Mouse (Mus musculus): ENCODE results near the gene Fgf11. TPM values are rescaled to one million over a fixed set of nuclear protein-coding genes. Genes with fewer than 3 reads are reported as not detected.
A peak's percentile ranks its signal among the peaks of the same experiment; 100 is the strongest.

Fgf11 gene
- polyA plus RNA-seq, 1 experiment from 2014 or later: 2.0 TPM

DNA sequence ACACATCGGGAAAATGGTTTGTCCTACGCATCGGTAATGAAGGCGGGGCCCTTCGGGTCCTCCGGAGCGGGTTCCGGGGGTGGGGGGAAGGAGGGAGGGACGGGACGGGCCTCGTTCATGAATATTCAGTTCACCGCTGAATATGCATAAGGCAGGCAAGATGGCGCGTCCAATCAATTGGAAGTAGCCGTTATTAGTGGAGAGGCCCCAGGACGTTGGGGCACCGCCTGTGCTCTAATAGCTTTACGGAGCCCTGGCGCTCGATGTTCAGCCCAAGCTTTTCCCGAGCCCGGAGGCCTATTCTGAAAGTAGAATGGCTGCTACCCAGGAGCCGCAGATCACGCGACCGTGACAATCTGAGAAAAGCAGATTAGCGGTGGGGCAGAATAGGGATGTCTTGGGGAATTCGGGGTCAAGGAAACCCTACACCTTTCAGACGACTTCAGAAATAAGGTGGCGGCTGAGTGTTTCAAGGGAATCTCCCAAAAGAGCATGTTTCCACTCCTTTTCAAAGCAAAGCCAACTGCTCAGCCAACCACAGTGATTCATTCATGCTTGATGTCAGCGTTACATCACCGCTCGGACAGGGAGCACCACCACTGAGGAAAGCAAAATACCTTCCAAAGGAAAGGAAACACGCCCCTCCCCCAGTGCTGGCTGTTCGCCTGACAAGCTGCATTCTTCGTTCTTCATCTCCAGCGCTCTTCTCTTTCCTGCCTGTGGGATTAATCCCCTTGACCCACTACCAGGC lies 42.5 kb downstream of the Fgf11 start:
- under 1% methylated on average over 37 of the region's 37 CpGs for WGBS
- H3K4me1 ChIP-seq (ENCODE audit: control insufficient read depth in 2 of 2, insufficient read depth in 2 of 2, low read length in 2 of 2): peaks cover 6 to 37% of the 10 kb centered on the region in 2 experiments
- peak overlapping the region; percentile 81 for H3K4me2 ChIP-seq (ENCODE audit: low read length)
- ATAC-seq (ENCODE audit: insufficient number of reproducible peaks, insufficient read depth, low FRiP score, low read depth): peak; percentile 88
- no peaks in the 10 kb centered on the region for H3K36me3 ChIP-seq (ENCODE audit: control insufficient read depth, insufficient read depth, low read length)
- H3K9me3 ChIP-seq (ENCODE audit: control insufficient read depth, low read length): no peaks in the 10 kb centered on the region
- peak overlapping the region; percentile 95 to 100 for H3K27ac ChIP-seq (replicated peaks in 1 of 2; ENCODE audit: control insufficient read depth in 1 of 2, insufficient read depth in 1 of 2, low read depth in 2 of 2, low read length in 2 of 2)
- H3K9ac ChIP-seq (ENCODE audit: low read length): peak overlapping the region; percentile 84
- no peaks in the 10 kb centered on the region for H3K27me3 ChIP-seq (ENCODE audit: control insufficient read depth, insufficient read depth, low read length)
- peak overlapping the region; percentile 51 to 82 for H3K4me3 ChIP-seq (ENCODE audit: control insufficient read depth in 1 of 2, insufficient read depth in 1 of 2, low read depth in 1 of 2, low read length in 2 of 2)

DNA sequence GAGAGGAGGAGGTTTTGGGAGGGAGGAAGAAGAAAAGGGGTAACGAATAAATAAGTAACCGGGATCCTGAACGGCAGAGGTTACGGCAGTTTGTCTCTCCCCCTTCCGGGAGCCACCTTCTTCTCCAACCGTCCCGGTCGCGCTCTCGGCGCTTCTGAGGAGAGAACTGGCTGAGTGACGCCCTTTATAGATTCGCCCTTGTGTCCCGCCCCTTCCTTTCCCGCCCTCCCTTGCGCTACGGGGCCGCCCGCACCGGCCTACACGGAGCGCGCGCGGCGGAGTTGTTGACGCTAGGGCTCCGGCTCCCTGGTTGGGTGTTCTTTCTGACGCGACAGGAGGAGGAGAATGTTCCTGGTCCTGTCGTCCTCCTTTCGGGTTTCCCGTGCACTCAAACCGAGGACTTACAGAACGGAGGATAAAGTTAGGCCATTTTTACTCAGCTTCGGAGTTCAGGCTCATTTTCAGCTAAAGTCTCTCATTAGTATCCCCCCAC lies 43.1 kb downstream of the Fgf11 start, which contains the start of gene Polr2a:
TSS of gene Polr2a (minus strand) at position 160 of the 493 bp plus-strand sequence.
- no peaks in the 10 kb centered on the region for H3K36me3 ChIP-seq (ENCODE audit: control insufficient read depth, insufficient read depth, low read length)
- H3K9me3 ChIP-seq (ENCODE audit: control insufficient read depth, low read length): no peaks in the 10 kb centered on the region
- H3K27me3 ChIP-seq (ENCODE audit: control insufficient read depth, insufficient read depth, low read length): no peaks in the 10 kb centered on the region
- ATAC-seq (ENCODE audit: insufficient number of reproducible peaks, insufficient read depth, low FRiP score, low read depth): peak; percentile 96
- H3K4me2 ChIP-seq (ENCODE audit: low read length): peak within 1 kb of the TSS; percentile 81
- H3K9ac ChIP-seq (ENCODE audit: low read length): peak within 1 kb of the TSS; percentile 84
- H3K4me1 ChIP-seq (ENCODE audit: control insufficient read depth in 2 of 2, insufficient read depth in 2 of 2, low read length in 2 of 2): peaks cover 6 to 37% of the 10 kb centered on the region in 2 experiments
- H3K27ac ChIP-seq (replicated peaks in 1 of 2; ENCODE audit: control insufficient read depth in 1 of 2, insufficient read depth in 1 of 2, low read depth in 2 of 2, low read length in 2 of 2): peak within 1 kb of the TSS; percentile 95 to 100
- peak within 1 kb of the TSS; percentile 51 to 82 for H3K4me3 ChIP-seq (ENCODE audit: control insufficient read depth in 1 of 2, insufficient read depth in 1 of 2, low read depth in 1 of 2, low read length in 2 of 2)
- under 1% methylated on average over 34 of the region's 36 CpGs for WGBS

DNA sequence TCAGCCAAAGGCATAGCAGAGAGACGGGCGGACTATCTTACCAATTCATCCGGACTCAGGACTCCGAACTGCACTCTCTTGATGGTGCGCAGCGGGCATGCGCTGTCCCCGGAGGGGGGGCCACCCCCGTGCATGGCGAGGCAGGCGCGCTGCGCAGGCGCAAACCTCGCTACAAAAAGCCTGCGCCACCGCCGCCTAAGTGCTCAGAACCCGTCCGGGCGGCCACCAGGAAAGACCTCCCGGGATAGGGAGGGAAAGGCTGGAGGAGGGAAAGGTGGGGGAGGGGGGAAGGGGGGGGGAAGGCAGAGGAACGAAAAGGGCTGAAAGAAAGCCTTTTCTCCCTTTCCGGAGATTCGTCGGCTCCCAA lies 43.6 kb downstream of the Fgf11 start:
- Histone ChIP-seq H3K27me3 (ENCODE audit: control insufficient read depth, insufficient read depth, low read length) (no peaks in the 10 kb centered on the region), H3K36me3 (ENCODE audit: control insufficient read depth, insufficient read depth, low read length) (no peaks in the 10 kb centered on the region), H3K27ac (replicated peaks in 1 of 2; ENCODE audit: control insufficient read depth in 1 of 2, insufficient read depth in 1 of 2, low read depth in 2 of 2, low read length in 2 of 2) (peak overlapping the region; percentile 95 to 98), H3K4me2 (ENCODE audit: low read length) (peak overlapping the region; percentile 81), H3K4me3 (ENCODE audit: control insufficient read depth in 1 of 2, insufficient read depth in 1 of 2, low read depth in 1 of 2, low read length in 2 of 2) (peak overlapping the region; percentile 51 to 68), H3K4me1 (ENCODE audit: control insufficient read depth in 2 of 2, insufficient read depth in 2 of 2, low read length in 2 of 2) (peaks cover 6 to 39% of the 10 kb centered on the region in 2 experiments), H3K9ac (ENCODE audit: low read length) (peak overlapping the region; percentile 84), H3K9me3 (ENCODE audit: control insufficient read depth, low read length) (no peaks in the 10 kb centered on the region)
- under 1% methylated on average over 25 of the region's 26 CpGs for WGBS
- peak; percentile 86 for ATAC-seq (ENCODE audit: insufficient number of reproducible peaks, insufficient read depth, low FRiP score, low read depth)

DNA sequence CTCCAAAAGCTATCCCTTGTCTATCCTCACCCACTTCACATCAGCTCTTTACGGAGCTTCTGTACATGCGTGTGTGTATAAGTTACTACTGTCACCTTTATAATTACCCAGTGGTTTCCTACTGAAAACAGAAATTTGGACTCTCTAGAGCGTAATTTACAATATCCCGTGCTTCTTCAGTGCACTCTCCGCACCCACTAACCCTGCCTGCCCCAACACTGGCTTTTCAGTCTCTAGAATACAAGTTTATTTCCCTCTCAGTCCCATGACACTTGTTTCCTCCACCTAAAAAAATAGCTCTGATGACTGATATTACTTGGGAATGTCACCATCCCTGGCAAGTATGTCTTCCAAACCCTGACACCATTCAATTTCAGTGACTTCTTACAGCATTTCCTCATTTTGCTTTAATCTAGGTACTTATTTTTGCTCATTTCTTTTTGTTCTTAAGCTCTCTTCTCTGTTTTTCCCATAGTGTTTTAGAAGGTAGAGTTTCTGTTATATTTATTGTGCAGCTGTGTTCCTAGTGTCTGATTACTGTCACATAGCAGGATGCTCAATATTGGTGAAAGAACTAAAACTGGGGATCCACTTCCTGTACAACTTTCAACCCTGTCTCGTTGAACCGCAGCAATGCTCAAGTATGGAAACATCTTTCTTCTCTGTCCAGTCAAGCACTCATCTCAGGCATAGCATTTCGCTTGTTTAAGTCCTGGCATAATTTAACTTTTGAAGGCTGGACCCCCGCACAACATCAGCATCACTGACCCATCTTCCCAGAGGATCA lies 44.2 kb downstream of the Fgf11 start:
- Histone ChIP-seq H3K4me2 (ENCODE audit: low read length) (peak overlapping the region; percentile 81), H3K9me3 (ENCODE audit: control insufficient read depth, low read length) (no peaks in the 10 kb centered on the region), H3K9ac (ENCODE audit: low read length) (peak overlapping the region; percentile 84), H3K27ac (replicated peaks in 1 of 2; ENCODE audit: control insufficient read depth in 1 of 2, insufficient read depth in 1 of 2, low read depth in 2 of 2, low read length in 2 of 2) (peak overlapping the region; percentile 55 to 95), H3K27me3 (ENCODE audit: control insufficient read depth, insufficient read depth, low read length) (no peaks in the 10 kb centered on the region), H3K4me1 (ENCODE audit: control insufficient read depth in 2 of 2, insufficient read depth in 2 of 2, low read length in 2 of 2) (peaks cover 6 to 45% of the 10 kb centered on the region in 2 experiments), H3K4me3 (ENCODE audit: control insufficient read depth in 1 of 2, insufficient read depth in 1 of 2, low read depth in 1 of 2, low read length in 2 of 2) (peak overlapping the region; percentile 51 to 68), H3K36me3 (ENCODE audit: control insufficient read depth, insufficient read depth, low read length) (no peaks in the 10 kb centered on the region)
- no peak for ATAC-seq (ENCODE audit: insufficient number of reproducible peaks, insufficient read depth, low FRiP score, low read depth)
- 43% methylated on average over 9 of the region's 9 CpGs for WGBS

DNA sequence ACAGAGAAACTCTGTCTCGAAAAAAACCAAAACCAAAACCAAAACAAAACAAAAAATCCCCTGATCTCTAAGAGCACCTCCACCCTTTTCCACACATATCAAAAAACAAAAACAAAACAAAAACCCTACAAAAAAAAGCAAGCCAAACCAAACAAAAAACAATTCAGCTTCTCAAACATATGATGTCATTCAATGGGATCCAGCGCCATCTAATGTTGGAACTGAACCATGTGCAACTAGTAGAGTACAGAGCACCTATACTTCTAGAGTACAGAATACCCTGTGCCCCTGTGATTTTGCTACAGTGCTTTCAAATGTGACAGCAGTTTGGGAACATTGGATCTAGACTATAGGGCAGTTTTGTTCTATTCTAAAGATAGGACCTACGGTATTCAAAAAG lies 47.0 kb downstream of the Fgf11 start:
- Histone ChIP-seq H3K27ac (replicated peaks in 1 of 2; ENCODE audit: control insufficient read depth in 1 of 2, insufficient read depth in 1 of 2, low read depth in 2 of 2, low read length in 2 of 2) (no peak overlapping the region), H3K27me3 (ENCODE audit: control insufficient read depth, insufficient read depth, low read length) (no peaks in the 10 kb centered on the region), H3K4me3 (ENCODE audit: control insufficient read depth in 1 of 2, insufficient read depth in 1 of 2, low read depth in 1 of 2, low read length in 2 of 2) (no peak overlapping the region), H3K9me3 (ENCODE audit: control insufficient read depth, low read length) (no peaks in the 10 kb centered on the region), H3K9ac (ENCODE audit: low read length) (no peak overlapping the region), H3K4me2 (ENCODE audit: low read length) (no peak overlapping the region), H3K36me3 (ENCODE audit: control insufficient read depth, insufficient read depth, low read length) (no peaks in the 10 kb centered on the region), H3K4me1 (ENCODE audit: control insufficient read depth in 2 of 2, insufficient read depth in 2 of 2, low read length in 2 of 2) (peaks cover 0 to 49% of the 10 kb centered on the region in 2 experiments; a peak in 3 of 4 replicates)
- 57% methylated on average over 3 of the region's 3 CpGs for WGBS
- ATAC-seq (ENCODE audit: insufficient number of reproducible peaks, insufficient read depth, low FRiP score, low read depth): no peak

DNA sequence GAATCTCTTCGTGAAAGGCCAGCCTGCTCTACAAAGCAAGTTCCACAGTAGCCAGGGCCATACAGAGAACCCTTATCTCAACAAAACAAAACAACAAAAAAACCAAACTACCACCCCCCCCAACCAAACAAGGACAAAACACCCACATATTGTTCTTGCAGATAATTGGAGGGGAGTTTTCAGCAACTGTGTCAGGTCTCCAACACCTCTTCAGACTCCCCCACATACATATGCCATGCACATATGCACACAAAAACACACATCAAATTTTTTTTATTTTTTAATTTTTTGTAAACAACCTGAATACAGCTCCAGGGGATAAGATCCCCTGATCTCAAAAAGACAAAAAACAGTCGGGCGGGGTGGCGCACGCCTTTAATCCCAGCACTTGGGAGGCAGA lies 47.4 kb downstream of the Fgf11 start:
- peaks cover 0 to 46% of the 10 kb centered on the region in 2 experiments; a peak in 3 of 4 replicates for H3K4me1 ChIP-seq (ENCODE audit: control insufficient read depth in 2 of 2, insufficient read depth in 2 of 2, low read length in 2 of 2)
- ATAC-seq (ENCODE audit: insufficient number of reproducible peaks, insufficient read depth, low FRiP score, low read depth): no peak
- H3K27me3 ChIP-seq (ENCODE audit: control insufficient read depth, insufficient read depth, low read length): no peaks in the 10 kb centered on the region
- no peak overlapping the region for H3K9ac ChIP-seq (ENCODE audit: low read length)
- H3K36me3 ChIP-seq (ENCODE audit: control insufficient read depth, insufficient read depth, low read length): no peaks in the 10 kb centered on the region
- 82% methylated on average over 5 of the region's 5 CpGs for WGBS
- H3K9me3 ChIP-seq (ENCODE audit: control insufficient read depth, low read length): no peaks in the 10 kb centered on the region
- no peak overlapping the region for H3K4me3 ChIP-seq (ENCODE audit: control insufficient read depth in 1 of 2, insufficient read depth in 1 of 2, low read depth in 1 of 2, low read length in 2 of 2)
- no peak overlapping the region for H3K27ac ChIP-seq (replicated peaks in 1 of 2; ENCODE audit: control insufficient read depth in 1 of 2, insufficient read depth in 1 of 2, low read depth in 2 of 2, low read length in 2 of 2)
- H3K4me2 ChIP-seq (ENCODE audit: low read length): no peak overlapping the region

DNA sequence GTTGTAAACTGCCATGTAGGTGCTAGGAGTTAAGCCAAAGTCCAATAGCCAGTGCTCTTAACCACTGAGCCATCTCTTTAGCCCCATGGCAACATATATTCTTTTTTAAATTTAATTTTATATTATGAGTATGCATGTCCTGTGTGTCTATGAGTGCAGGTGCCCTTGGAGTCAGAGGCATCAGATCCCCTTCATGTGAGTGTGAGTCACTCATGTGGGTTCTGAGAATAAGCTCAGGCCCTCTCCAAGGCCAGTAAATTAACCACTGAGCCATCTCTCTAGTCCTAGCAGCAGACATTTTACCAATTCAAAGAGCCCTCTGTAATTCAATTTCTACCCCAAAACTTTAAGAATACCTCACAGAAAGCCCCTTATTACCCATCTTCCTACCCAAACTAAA lies 49.0 kb downstream of the Fgf11 start:
- H3K27ac ChIP-seq (replicated peaks in 1 of 2; ENCODE audit: control insufficient read depth in 1 of 2, insufficient read depth in 1 of 2, low read depth in 2 of 2, low read length in 2 of 2): no peak overlapping the region
- no peak for ATAC-seq (ENCODE audit: insufficient number of reproducible peaks, insufficient read depth, low FRiP score, low read depth)
- no peak overlapping the region for H3K4me2 ChIP-seq (ENCODE audit: low read length)
- H3K9ac ChIP-seq (ENCODE audit: low read length): peak overlapping the region; percentile 10; the same call in 1 of the 2 replicates
- peaks cover 0 to 46% of the 10 kb centered on the region in 2 experiments; a peak in 3 of 4 replicates for H3K4me1 ChIP-seq (ENCODE audit: control insufficient read depth in 2 of 2, insufficient read depth in 2 of 2, low read length in 2 of 2)
- no peaks in the 10 kb centered on the region for H3K27me3 ChIP-seq (ENCODE audit: control insufficient read depth, insufficient read depth, low read length)
- H3K4me3 ChIP-seq (ENCODE audit: control insufficient read depth in 1 of 2, insufficient read depth in 1 of 2, low read depth in 1 of 2, low read length in 2 of 2): no peak overlapping the region
- no peaks in the 10 kb centered on the region for H3K9me3 ChIP-seq (ENCODE audit: control insufficient read depth, low read length)
- peaks cover 7% of the 10 kb centered on the region for H3K36me3 ChIP-seq (ENCODE audit: control insufficient read depth, insufficient read depth, low read length)
